Mouse (Mus musculus) embryonic facial prominence, embryonic 14.5 days (tissue): ENCODE results near the gene Kank4. TPM values are rescaled to one million over a fixed set of nuclear protein-coding genes. Genes with fewer than 3 reads are reported as not detected.
"Not testable (repeated sequence)": the region's sequence is repeated elsewhere in the genome, so short reads cannot be mapped to it uniquely, and the experiment has no call there.

Experiments
- ATAC-seq: fragments of 200-750 bp; cut with Nextera tagmentation; 2 replicates; pipeline ENCODE4 v1.8.0; 2017; ENCODE audit warnings: low read depth, moderate number of reproducible peaks, moderate TSS enrichment
- DNase-seq: peaks from one replicate; pipeline ENCODE4 v3.0.0-alpha.2; 2015; ENCODE audit warnings: low spot score
- H3K27ac ChIP-seq: fragments of 300-500 bp; sonication (generic); replicated peaks from 2 replicates; pipeline ENCODE4 v1.5.1; 2014; ENCODE audit warnings: low read depth, mild to moderate bottlenecking, low read length, moderate library complexity
- H3K27me3 ChIP-seq: fragments of 300-500 bp; sonication (generic); replicated peaks from 2 replicates; pipeline ENCODE4 v1.6.1; 2014; ENCODE audit warnings: low read length; ENCODE audit not compliant: control insufficient read depth, insufficient read depth
- H3K36me3 ChIP-seq: fragments of 300-500 bp; sonication (generic); 2 replicates; pipeline ENCODE4 v1.6.1; 2014; ENCODE audit warnings: low read length, mixed read lengths; ENCODE audit not compliant: control insufficient read depth, insufficient read depth
- H3K4me1 ChIP-seq: fragments of 300-500 bp; sonication (generic); 2 replicates; pipeline ENCODE4 v1.6.1; 2014; ENCODE audit warnings: antibody characterized with exemption, low read length; ENCODE audit not compliant: control insufficient read depth, insufficient read depth
- H3K4me2 ChIP-seq: fragments of 300-500 bp; sonication (generic); 2 replicates; pipeline ENCODE4 v1.6.1; 2014; ENCODE audit warnings: low read depth, mild to moderate bottlenecking, low read length, moderate library complexity, mixed read lengths
- H3K4me3 ChIP-seq: fragments of 300-500 bp; sonication (generic); 2 replicates; pipeline ENCODE4 v1.5.1; 2014; ENCODE audit warnings: low read depth, mild to moderate bottlenecking, low read length
- H3K9ac ChIP-seq: fragments of 300-500 bp; sonication (generic); 2 replicates; pipeline ENCODE4 v1.6.1; 2014; ENCODE audit warnings: low read depth, mild to moderate bottlenecking, low read length, moderate library complexity, mixed read lengths
- H3K9me3 ChIP-seq: fragments of 300-500 bp; sonication (generic); 2 replicates; pipeline ENCODE4 v1.6.1; 2016; ENCODE audit warnings: low read length; ENCODE audit not compliant: control insufficient read depth
- WGBS: fragments of 180-500 bp; shearing (Covaris S2); extraction: QIAGEN DNeasy Blood & Tissue Kit; methylation state at CpG from one replicate; pipeline ENCODE4 v1.1.7; 2014; 5-methylcytosine and 5-hydroxymethylcytosine counted together
- polyA plus RNA-seq: library from polyadenylated mRNA; unstranded; fragments of >200 nt; fragmentation: Nextera tagmentation; extraction: Ambion mirVana; gene quantifications from 2 replicates; pipeline ENCODE4 v1.2.1, GENCODE M21; 2014

Gene Kank4
- polyA plus RNA-seq, 1 experiment from 2014 or later, result 2.6 TPM

- H3K27ac ChIP-seq, DNase-seq, H3K36me3 ChIP-seq, H3K4me1 ChIP-seq, H3K9ac ChIP-seq, H3K27me3 ChIP-seq, ATAC-seq, H3K9me3 ChIP-seq, H3K4me3 ChIP-seq, H3K4me2 ChIP-seq: not testable (repeated sequence)
- 88% methylated on average over 1 of the region's 1 CpGs for WGBS
These were observed 33.1 kb upstream of the Kank4 start for GRCm38 (mm10) chr4:98850485-98850884.

- Histone ChIP-seq H3K36me3 (no peaks in the 10 kb centered on the region), H3K4me2 (no peak overlapping the region), H3K9ac (no peak overlapping the region), H3K27me3 (no peaks in the 10 kb centered on the region), H3K27ac (no peak overlapping the region), H3K4me3 (no peak overlapping the region), H3K4me1 (0 out of 2 replicates have a peak, but pooled peaks cover 6% of the 10 kb centered on the region), H3K9me3 (no peaks in the 10 kb centered on the region)
- peak; percentile 29 for DNase-seq
- 53% methylated on average over 6 of the region's 6 CpGs for WGBS
- ATAC-seq, result no peak
These were observed 30.0 kb upstream of the Kank4 start for GRCm38 (mm10) chr4:98847120-98847885.

- H3K4me3 ChIP-seq, result no peak overlapping the region
- no peak overlapping the region for H3K9ac ChIP-seq
- no peaks in the 10 kb centered on the region for H3K36me3 ChIP-seq
- no peak for DNase-seq
- H3K9me3 ChIP-seq, result no peaks in the 10 kb centered on the region
- ATAC-seq, result no peak
- H3K4me2 ChIP-seq, result no peak overlapping the region
- 0 out of 2 replicates have a peak, but pooled peaks cover 6% of the 10 kb centered on the region for H3K4me1 ChIP-seq
- H3K27ac ChIP-seq, result no peak overlapping the region
- WGBS, result 33% methylated on average over 3 of the region's 3 CpGs
- no peaks in the 10 kb centered on the region for H3K27me3 ChIP-seq
These were observed 29.1 kb upstream of the Kank4 start for GRCm38 (mm10) chr4:98846396-98846795.

- H3K4me3 ChIP-seq, result no peak overlapping the region
- no peak overlapping the region for H3K4me2 ChIP-seq
- no peak overlapping the region for H3K9ac ChIP-seq
- H3K4me1 ChIP-seq, result 0 out of 2 replicates have a peak, but pooled peaks cover 6% of the 10 kb centered on the region
- WGBS, result 48% methylated on average over 8 of the region's 8 CpGs
- H3K27me3 ChIP-seq, result no peaks in the 10 kb centered on the region
- H3K27ac ChIP-seq, result no peak overlapping the region
- ATAC-seq (no peak), DNase-seq (peak; percentile 10)
- H3K36me3 ChIP-seq, result no peaks in the 10 kb centered on the region
- H3K9me3 ChIP-seq, result no peaks in the 10 kb centered on the region
These were observed 28.4 kb upstream of the Kank4 start for GRCm38 (mm10) chr4:98845687-98846125.

- H3K36me3 ChIP-seq, result no peaks in the 10 kb centered on the region
- H3K27me3 ChIP-seq, result no peaks in the 10 kb centered on the region
- H3K4me3 ChIP-seq, result no peak overlapping the region
- no peak overlapping the region for H3K27ac ChIP-seq
- 0 out of 2 replicates have a peak, but pooled peaks cover 6% of the 10 kb centered on the region for H3K4me1 ChIP-seq
- no peak overlapping the region for H3K4me2 ChIP-seq
- 94% methylated on average over 4 of the region's 4 CpGs for WGBS
- DNase-seq (no peak), ATAC-seq (no peak)
- H3K9ac ChIP-seq, result no peak overlapping the region
- no peaks in the 10 kb centered on the region for H3K9me3 ChIP-seq
These were observed 27.9 kb upstream of the Kank4 start for GRCm38 (mm10) chr4:98845201-98845600.

GRCm38 (mm10) chr4:98843906-98844597, 26.7 kb upstream of the Kank4 start:
- H3K4me2 ChIP-seq, result no peak overlapping the region
- no peaks in the 10 kb centered on the region for H3K9me3 ChIP-seq
- no peak for DNase-seq
- 0 out of 2 replicates have a peak, but pooled peaks cover 6% of the 10 kb centered on the region for H3K4me1 ChIP-seq
- no peaks in the 10 kb centered on the region for H3K27me3 ChIP-seq
- no peak overlapping the region for H3K9ac ChIP-seq
- no peaks in the 10 kb centered on the region for H3K36me3 ChIP-seq
- no peak for ATAC-seq
- H3K4me3 ChIP-seq, result no peak overlapping the region
- WGBS, result 66% methylated on average over 7 of the region's 7 CpGs
- no peak overlapping the region for H3K27ac ChIP-seq

- H3K9ac ChIP-seq, H3K4me3 ChIP-seq, H3K4me1 ChIP-seq, H3K27me3 ChIP-seq, H3K9me3 ChIP-seq, DNase-seq, ATAC-seq, H3K36me3 ChIP-seq, H3K4me2 ChIP-seq, H3K27ac ChIP-seq: not testable (repeated sequence)
- WGBS, result 90% methylated on average over 6 of the region's 6 CpGs
These were observed 23.9 kb upstream of the Kank4 start for GRCm38 (mm10) chr4:98841251-98841650.

GRCm38 (mm10) chr4:98840526-98840925, 23.2 kb upstream of the Kank4 start:
- no peaks in the 10 kb centered on the region for H3K36me3 ChIP-seq
- H3K4me1 ChIP-seq, result peaks cover 5% of the 10 kb centered on the region; the same call in 1 of the 2 replicates
- H3K27me3 ChIP-seq, result no peaks in the 10 kb centered on the region
- no peaks in the 10 kb centered on the region for H3K9me3 ChIP-seq
- no peak overlapping the region for H3K9ac ChIP-seq
- H3K4me2 ChIP-seq, result no peak overlapping the region
- no peak overlapping the region for H3K4me3 ChIP-seq
- no peak for ATAC-seq
- H3K27ac ChIP-seq, result no peak overlapping the region
- no peak for DNase-seq
- 65% methylated on average over 6 of the region's 6 CpGs for WGBS
